Mouse (Mus musculus) urinary bladder, postnatal 36 days (tissue): ENCODE measurements around the gene Cul7.

ENCODE experiments used
- DNase-seq, 2 experiments: peaks; one replicate each; pipeline ENCODE4 v3.0.0; 2022; ENCODE audit warnings: low spot score in 2 of 2, mixed read lengths in 1 of 2

Cul7 gene

DNA sequence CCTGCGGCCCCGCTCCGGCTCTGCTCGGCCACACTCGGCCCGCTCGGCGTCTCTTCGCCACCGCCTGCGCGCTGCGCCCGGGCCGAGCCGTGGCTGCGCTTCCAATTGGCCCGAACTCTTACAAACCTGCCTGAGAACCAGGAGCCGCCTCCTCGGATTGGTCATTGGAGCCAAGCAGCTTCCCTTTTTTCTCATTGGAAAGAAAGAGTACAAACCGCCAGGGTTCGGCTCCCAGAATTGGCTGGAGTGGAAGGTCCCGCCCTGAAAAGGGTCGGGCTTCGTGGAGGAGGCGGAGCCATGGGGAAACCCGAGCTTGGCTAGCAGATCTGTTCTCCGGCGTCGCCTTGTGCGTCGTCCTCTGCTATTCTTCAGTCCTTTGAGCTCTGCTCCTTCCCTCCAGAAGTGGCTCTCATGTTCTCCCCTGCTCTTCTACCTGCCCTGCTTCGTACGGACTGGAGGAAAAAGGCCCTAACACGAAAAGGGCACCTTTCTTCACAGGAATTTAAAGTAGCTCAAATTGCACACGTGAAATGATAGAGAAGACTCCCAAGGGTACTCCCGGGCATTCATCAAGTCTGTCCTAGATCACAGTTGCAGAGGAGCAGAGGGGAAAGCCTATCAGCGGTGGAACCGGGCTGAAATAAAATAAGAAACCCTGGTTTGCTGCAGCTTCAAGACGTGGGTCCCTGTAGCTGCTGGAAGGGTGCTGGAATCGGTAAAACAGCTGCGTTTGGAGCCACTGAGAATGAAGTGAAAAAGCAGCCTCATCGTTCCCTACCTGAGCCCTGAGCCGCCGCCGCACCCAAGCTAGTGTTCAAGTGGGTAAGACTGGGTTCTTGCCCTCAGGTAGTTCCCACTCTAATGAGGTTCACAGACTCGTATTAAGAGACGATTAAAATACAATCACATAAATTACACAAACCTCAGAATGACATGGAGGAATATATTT, 55.0 kb downstream of the Cul7 start, which contains the start of gene Ppp2r5d:
Gene Ppp2r5d (minus strand): TSS at position 225 of the 949 bp plus-strand sequence.
- DNase-seq: peak; percentile 96 to 97

DNA sequence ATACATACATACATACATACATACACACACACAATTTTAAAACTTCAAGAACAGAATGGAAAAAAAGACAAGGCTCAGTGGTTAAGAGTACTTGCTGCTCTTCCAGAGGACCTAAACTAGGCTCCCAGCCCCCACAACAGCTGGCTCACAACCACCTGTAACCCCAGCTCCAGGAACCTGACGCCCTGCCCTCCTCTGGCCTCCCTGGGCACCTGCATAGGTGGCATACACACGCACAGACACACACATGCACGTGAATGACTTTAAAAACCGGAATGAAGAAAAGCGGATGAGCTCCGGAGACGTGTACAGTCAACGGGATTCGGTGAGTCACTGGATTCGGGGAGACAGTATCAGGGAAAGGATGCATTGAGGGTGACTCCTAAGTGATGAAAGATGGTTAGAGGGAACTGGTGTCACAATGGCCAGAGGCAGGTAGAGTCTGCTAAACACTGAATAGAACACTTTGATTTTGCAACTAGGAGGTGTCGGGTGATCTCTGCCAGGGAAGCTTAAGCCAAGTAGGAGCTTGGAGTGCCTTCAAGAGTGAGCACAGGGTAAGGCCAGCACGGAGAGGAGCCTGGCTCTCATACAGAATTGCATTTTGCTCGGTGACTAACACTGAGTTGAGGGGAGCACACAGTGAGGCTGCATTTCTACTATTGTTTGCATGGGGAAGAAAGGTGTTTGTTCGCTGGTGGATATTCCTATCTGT, 56.4 kb downstream of the Cul7 start:
- DNase-seq: peak in 1 of 2 experiments; percentile 31

DNA sequence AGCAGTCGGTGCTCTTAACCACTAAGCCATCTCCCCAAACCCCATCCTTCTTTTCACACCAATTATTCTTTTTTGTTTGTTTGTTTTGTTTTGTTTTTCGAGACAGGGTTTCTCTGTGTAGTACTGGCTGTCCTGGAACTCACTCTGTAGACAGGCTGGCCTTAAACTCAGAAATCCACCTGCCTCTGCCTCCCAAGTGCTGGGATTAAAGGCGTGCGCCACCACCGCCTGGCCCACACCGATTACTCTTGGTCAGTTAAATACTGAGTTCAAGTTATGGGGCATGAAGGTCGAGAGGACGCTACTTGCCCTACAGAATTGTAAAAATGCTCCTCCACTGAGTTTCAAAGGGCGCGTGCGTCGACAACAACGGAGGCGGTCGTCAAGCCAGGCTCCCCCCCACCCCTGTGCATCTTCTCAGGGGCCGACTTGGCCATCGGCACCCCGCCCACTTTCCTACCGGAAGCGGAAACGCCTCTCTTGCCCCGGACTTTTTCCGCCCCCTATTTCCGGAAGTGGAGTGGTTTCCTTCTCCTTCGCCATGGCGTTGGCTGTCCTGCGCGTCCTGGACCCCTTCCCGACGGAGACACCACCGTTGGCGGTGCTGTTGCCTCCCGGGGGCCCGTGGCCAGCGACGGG, 60.9 kb downstream of the Cul7 start, which contains the start of gene Pex6:
Gene Pex6 (plus strand): TSS at position 505 of the 639 bp plus-strand sequence.
- DNase-seq: peak; percentile 87 to 92

DNA sequence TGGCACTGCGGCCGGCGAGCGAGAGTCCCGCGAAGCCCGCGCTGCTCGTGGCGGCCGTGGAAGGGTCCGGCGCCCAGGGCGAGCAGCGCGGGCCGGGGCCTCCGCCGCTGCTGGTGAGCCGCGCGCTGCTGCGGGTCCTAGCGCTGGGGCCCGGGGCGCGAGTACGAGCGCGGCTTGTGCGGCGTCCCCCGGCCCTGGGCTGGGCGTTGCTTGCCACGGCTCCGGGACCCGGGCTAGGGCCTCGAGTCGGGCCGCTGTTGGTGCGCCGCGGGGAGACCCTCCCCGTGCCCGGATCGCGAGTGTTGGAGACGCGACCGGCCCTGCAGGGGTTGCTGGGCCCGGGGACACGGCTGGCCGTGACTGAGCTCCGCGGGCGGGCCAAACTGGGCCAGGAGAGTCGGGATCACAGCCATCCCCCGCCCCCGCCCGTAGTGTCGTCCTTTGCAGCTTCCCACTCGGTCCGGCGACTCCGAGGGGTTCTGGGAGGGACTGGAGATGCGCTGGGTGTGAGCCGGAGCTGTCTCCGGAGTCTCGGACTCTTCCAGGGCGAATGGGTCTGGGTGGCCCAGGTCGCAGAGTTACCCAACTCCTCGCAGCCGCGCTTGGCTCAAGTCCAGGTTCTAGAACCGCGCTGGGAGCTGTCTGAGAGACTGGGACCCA, 61.6 kb downstream of the Cul7 start:
- DNase-seq: peak in 1 of 2 experiments; percentile 67

DNA sequence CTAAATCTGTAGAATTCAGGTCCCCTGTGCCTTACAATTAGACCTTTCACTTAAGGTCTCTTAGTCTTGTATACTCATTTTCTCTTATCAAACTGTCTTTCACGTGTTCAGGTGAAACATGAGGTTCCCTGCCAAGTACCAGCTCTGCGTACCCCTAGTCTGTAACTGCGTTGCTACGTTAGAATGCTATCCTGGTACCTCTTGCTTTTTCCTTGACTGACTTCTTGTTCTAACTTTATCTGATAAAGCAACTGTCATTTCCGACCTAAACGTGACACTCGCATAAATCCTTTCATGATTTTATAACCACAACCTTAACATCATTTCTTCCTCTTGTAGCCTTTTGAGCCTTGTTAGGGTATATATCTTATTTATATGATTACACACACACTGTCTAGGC, 62.3 kb downstream of the Cul7 start:
- no peak for DNase-seq

DNA sequence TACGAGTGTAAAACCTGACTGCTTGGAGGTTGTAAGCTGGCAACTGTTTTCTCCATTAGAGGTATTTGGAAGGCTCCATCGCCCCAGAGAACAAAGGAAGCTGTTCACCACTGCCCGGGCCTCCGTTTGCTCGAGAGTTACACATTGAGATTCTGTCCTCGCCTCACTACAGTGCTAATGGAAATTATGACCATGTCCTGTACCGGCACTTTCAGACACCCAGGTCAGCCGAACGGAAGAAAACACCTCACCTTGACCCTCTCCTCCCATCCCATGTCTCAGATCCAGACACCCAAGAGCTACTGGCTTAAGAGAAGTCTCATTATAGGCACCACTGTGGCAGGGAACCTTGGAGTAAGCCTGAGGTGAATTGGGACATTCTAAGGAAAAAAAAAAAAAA, 63.7 kb downstream of the Cul7 start:
- no peak for DNase-seq
